Mouse (Mus musculus): Measurements from ENCODE around the gene Nav2. TPM values are rescaled to one million over a fixed set of nuclear protein-coding genes. Genes with fewer than 3 reads are reported as not detected.

Gene Nav2
- polyA plus RNA-seq, 1 experiment from 2014 or later: 28.1 TPM

GRCm38 (mm10) chr7:48937562-48937961 is 29.0 kb downstream of the Nav2 start:
- H3K4me3 ChIP-seq: no peak overlapping the region
- ATAC-seq (ENCODE audit: insufficient number of reproducible peaks, low FRiP score): no peak

DNA sequence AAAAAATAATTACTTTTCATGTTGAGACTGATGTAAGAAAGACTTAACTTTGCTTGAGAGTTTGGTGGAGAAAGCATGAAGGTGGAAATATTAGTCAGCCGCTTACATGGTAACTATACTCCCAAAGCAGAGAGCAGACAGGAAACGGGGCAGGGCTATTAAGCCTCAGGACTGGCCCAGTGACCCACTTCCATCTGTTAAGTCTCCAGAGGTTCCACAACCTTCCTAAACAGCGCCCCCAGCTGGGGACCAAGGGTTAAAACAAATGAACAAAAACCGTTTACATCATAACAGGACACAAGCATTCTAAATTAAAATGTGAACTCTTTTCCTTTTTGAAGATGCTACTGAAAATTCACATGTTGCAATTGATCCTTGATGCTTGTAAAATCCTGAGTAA is 29.7 kb downstream of the Nav2 start:
- H3K9ac ChIP-seq: no peak overlapping the region
- H3K27me3 ChIP-seq (replicated peaks): no peaks in the 10 kb centered on the region
- no peak overlapping the region for H3K27ac ChIP-seq (ENCODE audit: poor library complexity, severe bottlenecking)
- no peak; the same call in 1 of the 2 replicates for ATAC-seq (ENCODE audit: insufficient number of reproducible peaks, low FRiP score)
- no peaks in the 10 kb centered on the region for H3K36me3 ChIP-seq
- WGBS: 37% methylated on average over 4 of the region's 4 CpGs
- H3K4me3 ChIP-seq: no peak overlapping the region
- no peaks in the 10 kb centered on the region for H3K9me3 ChIP-seq (replicated peaks)
- 0 out of 2 replicates have a peak, but pooled peaks cover 1% of the 10 kb centered on the region for H3K4me1 ChIP-seq (replicated peaks)
- H3K4me2 ChIP-seq: no peak overlapping the region

More at GRCm38 (mm10) chr7:48937562-48937961, 29.0 kb downstream of the Nav2 start:
- H3K27ac ChIP-seq (ENCODE audit: poor library complexity, severe bottlenecking): no peak overlapping the region
- H3K9ac ChIP-seq: no peak overlapping the region
- no peaks in the 10 kb centered on the region for H3K36me3 ChIP-seq
- H3K27me3 ChIP-seq (replicated peaks): no peaks in the 10 kb centered on the region
- H3K4me2 ChIP-seq: no peak overlapping the region
- H3K4me1 ChIP-seq (replicated peaks): peaks cover 7% of the 10 kb centered on the region; the same call in 1 of the 2 replicates
- no peaks in the 10 kb centered on the region for H3K9me3 ChIP-seq (replicated peaks)
- 77% methylated on average over 11 of the region's 11 CpGs for WGBS

GRCm38 (mm10) chr7:48948381-48949108 is 40.0 kb downstream of the Nav2 start:
- H3K36me3 ChIP-seq: no peaks in the 10 kb centered on the region
- H3K9ac ChIP-seq: no peak overlapping the region
- ATAC-seq (ENCODE audit: insufficient number of reproducible peaks, low FRiP score): no peak
- H3K27ac ChIP-seq (ENCODE audit: poor library complexity, severe bottlenecking): no peak overlapping the region
- peaks cover 15% of the 10 kb centered on the region; the same call in 1 of the 2 replicates for H3K4me1 ChIP-seq (replicated peaks)
- H3K4me3 ChIP-seq: no peak overlapping the region
- H3K4me2 ChIP-seq: no peak overlapping the region
- H3K9me3 ChIP-seq (replicated peaks): no peaks in the 10 kb centered on the region
- 70% methylated on average over 4 of the region's 4 CpGs for WGBS
- no peaks in the 10 kb centered on the region for H3K27me3 ChIP-seq (replicated peaks)

- no peak overlapping the region for H3K4me3 ChIP-seq
- no peaks in the 10 kb centered on the region for H3K36me3 ChIP-seq
- no peaks in the 10 kb centered on the region for H3K9me3 ChIP-seq (replicated peaks)
- H3K27me3 ChIP-seq (replicated peaks): peaks cover 22% of the 10 kb centered on the region
- peaks cover 16% of the 10 kb centered on the region for H3K4me1 ChIP-seq (replicated peaks)
- no peak overlapping the region for H3K27ac ChIP-seq (ENCODE audit: poor library complexity, severe bottlenecking)
- no peak overlapping the region for H3K4me2 ChIP-seq
- no peak overlapping the region for H3K9ac ChIP-seq
- ATAC-seq (ENCODE audit: insufficient number of reproducible peaks, low FRiP score): no peak
- WGBS: 65% methylated on average over 5 of the region's 5 CpGs
Observed at GRCm38 (mm10) chr7:48954501-48954900, 46.0 kb downstream of the Nav2 start.

DNA sequence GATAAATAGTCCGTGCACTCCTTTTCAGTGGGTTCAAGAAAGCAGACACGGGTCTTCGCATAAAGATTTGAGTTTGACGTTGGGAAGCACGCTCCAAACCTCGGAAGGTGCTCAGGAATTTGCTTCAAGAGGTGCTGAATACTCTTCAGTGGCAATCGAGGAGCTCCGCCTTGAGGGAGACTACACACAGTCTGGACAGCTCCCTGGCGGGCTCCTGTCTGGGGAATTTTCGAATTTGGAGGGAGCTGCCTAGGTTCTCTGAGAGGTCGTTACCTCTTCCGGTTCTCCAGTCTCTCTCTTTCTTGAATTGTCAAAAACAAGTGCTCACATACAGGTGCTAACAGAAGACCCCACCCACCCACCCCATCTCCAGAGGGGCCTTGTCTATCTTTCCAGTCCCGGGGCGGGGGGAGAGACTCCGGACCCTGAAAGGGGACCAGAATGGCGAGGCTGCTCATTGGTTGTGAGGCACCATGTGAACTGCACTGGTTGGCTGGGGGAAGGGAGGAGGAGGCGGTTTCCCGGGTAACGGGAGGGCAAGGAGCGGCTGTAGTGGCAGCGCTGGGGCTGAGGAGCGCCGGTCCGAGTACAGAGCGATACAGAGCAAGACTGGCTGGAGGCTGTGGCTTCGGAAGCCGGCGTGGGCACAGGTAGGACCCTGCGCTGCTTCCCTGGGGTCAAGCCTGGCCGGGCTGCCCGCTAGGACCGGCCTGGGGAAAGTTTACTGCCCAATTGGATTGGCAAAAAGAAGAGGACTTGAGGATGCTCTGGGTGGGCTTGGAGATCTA is 50.2 kb downstream of the Nav2 start:
- peak; percentile 87 for ATAC-seq (ENCODE audit: insufficient number of reproducible peaks, low FRiP score)
- Histone ChIP-seq H3K9ac (no peak overlapping the region), H3K4me2 (peak overlapping the region; percentile 69), H3K27ac (ENCODE audit: poor library complexity, severe bottlenecking) (no peak overlapping the region), H3K36me3 (no peaks in the 10 kb centered on the region), H3K27me3 (replicated peaks) (peaks cover 49% of the 10 kb centered on the region), H3K9me3 (replicated peaks) (no peaks in the 10 kb centered on the region), H3K4me3 (peak overlapping the region; percentile 40), H3K4me1 (replicated peaks) (peaks cover 23% of the 10 kb centered on the region)
- 4% methylated on average over 32 of the region's 32 CpGs for WGBS

- Histone ChIP-seq H3K9ac (no peak overlapping the region), H3K9me3 (replicated peaks) (no peaks in the 10 kb centered on the region), H3K4me3 (peak overlapping the region; percentile 40), H3K27ac (ENCODE audit: poor library complexity, severe bottlenecking) (no peak overlapping the region), H3K4me2 (peak overlapping the region; percentile 69), H3K27me3 (replicated peaks) (peaks cover 49% of the 10 kb centered on the region), H3K36me3 (no peaks in the 10 kb centered on the region), H3K4me1 (replicated peaks) (peaks cover 23% of the 10 kb centered on the region)
- ATAC-seq (ENCODE audit: insufficient number of reproducible peaks, low FRiP score): no peak
- WGBS: 17% methylated on average over 13 of the region's 13 CpGs
Observed at GRCm38 (mm10) chr7:48959316-48959661, 50.8 kb downstream of the Nav2 start.

DNA sequence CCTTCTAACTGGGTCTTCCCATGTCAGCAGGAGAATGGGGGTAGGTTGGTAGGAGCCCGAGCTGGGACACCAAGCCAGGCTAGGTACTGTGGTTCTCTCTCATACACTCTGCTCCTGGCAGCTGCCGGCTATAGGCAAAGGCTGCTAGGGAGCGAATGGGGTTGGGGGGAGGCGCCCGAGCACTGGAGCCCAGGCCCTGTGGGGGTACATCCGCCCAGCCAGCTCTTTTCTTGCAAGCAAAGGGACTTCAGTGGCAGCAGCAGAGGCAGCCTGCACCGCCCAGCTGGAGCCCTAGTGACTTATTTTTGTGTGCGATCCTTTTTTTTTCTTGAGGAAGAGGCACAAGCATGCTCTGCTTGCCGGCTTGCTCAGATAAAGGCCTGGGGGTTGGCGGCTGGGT is 51.6 kb downstream of the Nav2 start:
- WGBS: 25% methylated on average over 10 of the region's 10 CpGs
- H3K4me1 ChIP-seq (replicated peaks): peaks cover 16% of the 10 kb centered on the region
- H3K27me3 ChIP-seq (replicated peaks): peaks cover 49% of the 10 kb centered on the region
- peak overlapping the region; percentile 8; the same call in 1 of the 2 replicates for H3K4me2 ChIP-seq
- ATAC-seq (ENCODE audit: insufficient number of reproducible peaks, low FRiP score): no peak
- no peak overlapping the region for H3K4me3 ChIP-seq
- no peaks in the 10 kb centered on the region for H3K36me3 ChIP-seq
- no peak overlapping the region for H3K27ac ChIP-seq (ENCODE audit: poor library complexity, severe bottlenecking)
- H3K9me3 ChIP-seq (replicated peaks): no peaks in the 10 kb centered on the region
- no peak overlapping the region for H3K9ac ChIP-seq

GRCm38 (mm10) chr7:48961501-48961900 is 53.0 kb downstream of the Nav2 start:
- 48% methylated on average over 8 of the region's 8 CpGs for WGBS
- no peak overlapping the region for H3K9ac ChIP-seq
- H3K36me3 ChIP-seq: no peaks in the 10 kb centered on the region
- no peak overlapping the region for H3K4me3 ChIP-seq
- H3K4me2 ChIP-seq: no peak overlapping the region
- peaks cover 15% of the 10 kb centered on the region for H3K4me1 ChIP-seq (replicated peaks)
- no peaks in the 10 kb centered on the region for H3K9me3 ChIP-seq (replicated peaks)
- H3K27ac ChIP-seq (ENCODE audit: poor library complexity, severe bottlenecking): no peak overlapping the region
- H3K27me3 ChIP-seq (replicated peaks): peaks cover 49% of the 10 kb centered on the region
- no peak for ATAC-seq (ENCODE audit: insufficient number of reproducible peaks, low FRiP score)

GRCm38 (mm10) chr7:48961935-48962334 is 53.4 kb downstream of the Nav2 start:
- Histone ChIP-seq H3K36me3 (no peaks in the 10 kb centered on the region), H3K27me3 (replicated peaks) (peaks cover 46% of the 10 kb centered on the region), H3K9me3 (replicated peaks) (no peaks in the 10 kb centered on the region), H3K4me1 (replicated peaks) (peaks cover 15% of the 10 kb centered on the region), H3K4me2 (no peak overlapping the region), H3K27ac (ENCODE audit: poor library complexity, severe bottlenecking) (no peak overlapping the region), H3K9ac (no peak overlapping the region), H3K4me3 (no peak overlapping the region)
- ATAC-seq (ENCODE audit: insufficient number of reproducible peaks, low FRiP score): no peak
- WGBS: 65% methylated on average over 4 of the region's 4 CpGs

GRCm38 (mm10) chr7:48963112-48963511 is 54.6 kb downstream of the Nav2 start:
- H3K9me3 ChIP-seq (replicated peaks): no peaks in the 10 kb centered on the region
- H3K4me3 ChIP-seq: no peak overlapping the region
- H3K4me2 ChIP-seq: no peak overlapping the region
- H3K27ac ChIP-seq (ENCODE audit: poor library complexity, severe bottlenecking): no peak overlapping the region
- 31% methylated on average over 5 of the region's 5 CpGs for WGBS
- peaks cover 15% of the 10 kb centered on the region for H3K4me1 ChIP-seq (replicated peaks)
- H3K36me3 ChIP-seq: no peaks in the 10 kb centered on the region
- ATAC-seq (ENCODE audit: insufficient number of reproducible peaks, low FRiP score): no peak
- H3K9ac ChIP-seq: no peak overlapping the region
- H3K27me3 ChIP-seq (replicated peaks): peaks cover 43% of the 10 kb centered on the region

DNA sequence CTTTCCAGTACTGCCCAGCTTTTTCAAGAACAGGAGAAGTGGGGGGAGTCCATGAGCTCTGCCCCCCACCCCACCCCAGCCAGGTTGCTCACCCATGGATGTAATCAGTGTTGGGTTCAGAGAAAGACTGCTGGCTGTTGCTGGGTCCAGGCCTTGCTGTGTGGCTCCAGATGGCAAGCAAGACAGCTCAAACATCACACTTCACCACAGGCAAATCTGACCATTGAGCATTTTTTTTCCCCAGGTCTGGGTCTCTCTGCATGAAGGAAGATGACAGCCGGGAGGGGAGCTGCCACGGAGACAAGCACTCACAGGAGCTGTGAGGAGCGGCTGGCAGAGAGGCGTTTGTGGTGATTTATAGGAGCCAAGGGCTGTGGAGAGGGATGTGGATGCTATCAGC is 55.0 kb downstream of the Nav2 start:
- H3K4me2 ChIP-seq: no peak overlapping the region
- no peaks in the 10 kb centered on the region for H3K9me3 ChIP-seq (replicated peaks)
- H3K36me3 ChIP-seq: no peaks in the 10 kb centered on the region
- peaks cover 43% of the 10 kb centered on the region for H3K27me3 ChIP-seq (replicated peaks)
- peaks cover 15% of the 10 kb centered on the region for H3K4me1 ChIP-seq (replicated peaks)
- H3K4me3 ChIP-seq: no peak overlapping the region
- H3K27ac ChIP-seq (ENCODE audit: poor library complexity, severe bottlenecking): no peak overlapping the region
- H3K9ac ChIP-seq: no peak overlapping the region
- 56% methylated on average over 4 of the region's 4 CpGs for WGBS
- ATAC-seq (ENCODE audit: insufficient number of reproducible peaks, low FRiP score): no peak
